Mouse (Mus musculus): ENCODE data around the gene Stard10. TPM values are rescaled to one million over a fixed set of nuclear protein-coding genes. Genes with fewer than 3 reads are reported as not detected.

The Stard10 gene
- polyA plus RNA-seq, 1 experiment from 2014 or later, result 9.8 TPM

Other genes with a start within 250 kb of the Stard10 start
- gene Fchsd2, start 224.2 kb upstream of the Stard10 start, polyA plus RNA-seq (2016; fragmentation: Nextera tagmentation; extraction: Ambion mirVana), result 18.5 and 20.9 TPM in 2 replicates
- 13.8 and 20.1 TPM in 2 replicates for gene Atg16l2, start 14.8 kb upstream of the Stard10 start, polyA plus RNA-seq (2016; fragmentation: Nextera tagmentation; extraction: Ambion mirVana)
- gene Arap1, start 31.0 kb downstream of the Stard10 start, polyA plus RNA-seq (2016; fragmentation: Nextera tagmentation; extraction: Ambion mirVana), result 14.7 and 19.2 TPM in 2 replicates
- 0.82 and 1.3 TPM in 2 replicates for gene Gm45837, start 93.8 kb downstream of the Stard10 start, polyA plus RNA-seq (2016; fragmentation: Nextera tagmentation; extraction: Ambion mirVana)
- 18.3 and 30.3 TPM in 2 replicates for gene Pde2a, start 104.6 kb downstream of the Stard10 start, polyA plus RNA-seq (2016; fragmentation: Nextera tagmentation; extraction: Ambion mirVana)

Data from hindbrain, embryonic 10.5 days (tissue).